Mouse (Mus musculus) kidney, postnatal 25 days (tissue): Measurements from ENCODE around the gene Sidt1.
A peak's percentile ranks its signal among the peaks of the same experiment; 100 is the strongest.

Experiments
- DNase-seq, 2 experiments: peaks; one replicate each; pipeline ENCODE4 v3.0.0; 2021; ENCODE audit warnings: mixed read lengths in 2 of 2

Sidt1 gene

DNA sequence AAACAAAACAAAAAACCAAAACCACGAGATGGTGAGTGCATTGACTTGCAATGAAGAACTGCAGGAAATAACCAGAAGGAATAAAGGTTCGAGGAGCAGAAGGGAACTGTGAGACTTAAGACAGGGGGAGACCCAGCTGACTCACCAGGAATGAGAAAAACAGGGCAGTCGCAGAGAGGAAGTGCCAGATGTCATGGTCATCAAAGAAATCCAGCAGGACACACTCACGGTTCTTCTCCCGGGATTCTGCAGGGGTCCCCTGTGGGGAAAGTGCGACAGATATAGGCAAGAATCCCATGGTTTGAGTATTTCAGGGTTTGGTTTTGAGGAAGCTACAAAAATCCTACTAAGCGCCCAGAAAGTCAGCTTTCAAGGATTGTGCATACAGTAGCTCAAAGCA is 89.7 kb downstream of the Sidt1 start:
- no peak for DNase-seq

DNA sequence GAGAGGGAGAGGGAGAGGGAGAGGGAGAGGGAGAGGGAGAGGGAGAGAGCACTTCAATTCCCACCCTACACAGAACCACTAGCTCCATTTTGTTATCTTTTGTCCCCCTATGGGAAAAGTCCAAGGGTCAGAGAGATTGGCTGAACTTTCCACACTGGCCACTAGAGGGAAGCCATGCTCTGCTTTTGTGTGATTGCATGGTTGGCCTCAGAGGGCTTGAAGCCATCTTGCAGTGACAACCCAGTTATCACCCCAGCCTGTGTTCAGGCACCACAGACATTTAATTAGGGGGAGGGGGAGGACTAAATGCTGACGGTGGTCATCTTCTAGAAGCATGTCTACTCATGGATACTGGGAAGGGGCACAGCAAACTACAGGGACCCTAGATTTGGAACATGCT is 90.4 kb downstream of the Sidt1 start:
- DNase-seq = peak; percentile 75 to 81

DNA sequence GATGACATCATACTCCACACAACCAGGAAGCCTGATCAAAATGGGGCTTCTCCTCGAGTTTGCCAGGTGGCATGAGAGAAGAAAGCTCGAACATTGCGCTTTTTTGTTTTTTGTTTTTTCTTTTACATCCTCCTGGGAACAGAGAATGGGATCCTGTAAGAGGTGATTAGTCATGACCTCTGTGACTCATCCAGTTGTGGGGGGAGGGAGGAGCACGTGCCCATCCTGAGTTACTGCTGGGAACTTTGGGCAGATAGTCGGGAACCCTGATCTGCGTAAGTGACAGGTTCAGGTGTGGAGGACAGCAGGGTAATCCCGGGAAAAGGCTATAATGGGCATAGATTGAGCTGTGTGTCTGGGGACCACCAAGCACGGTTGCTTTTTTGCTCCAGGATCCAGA is 92.6 kb downstream of the Sidt1 start:
- DNase-seq = no peak

DNA sequence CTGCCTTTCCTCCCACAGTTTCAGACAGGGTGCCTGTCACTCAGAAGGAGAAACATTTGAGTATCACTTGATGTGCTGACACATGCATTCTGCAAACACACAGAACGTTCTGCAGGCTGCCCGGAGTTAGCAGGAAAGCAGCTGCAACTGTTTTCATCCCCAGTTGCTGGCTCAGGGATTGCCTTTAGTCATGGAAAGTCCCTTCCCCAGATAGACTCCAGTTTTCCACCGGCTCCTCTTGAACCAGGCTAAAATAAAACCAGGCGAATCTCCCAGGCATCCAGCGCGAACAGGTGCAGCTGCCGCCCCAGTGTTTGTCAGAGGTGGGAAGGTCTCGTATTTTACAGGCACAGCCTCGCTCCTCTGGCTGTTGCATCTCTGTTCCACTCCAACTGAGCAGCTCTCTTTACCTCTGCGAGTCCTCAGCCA is 94.1 kb downstream of the Sidt1 start:
- DNase-seq = no peak

DNA sequence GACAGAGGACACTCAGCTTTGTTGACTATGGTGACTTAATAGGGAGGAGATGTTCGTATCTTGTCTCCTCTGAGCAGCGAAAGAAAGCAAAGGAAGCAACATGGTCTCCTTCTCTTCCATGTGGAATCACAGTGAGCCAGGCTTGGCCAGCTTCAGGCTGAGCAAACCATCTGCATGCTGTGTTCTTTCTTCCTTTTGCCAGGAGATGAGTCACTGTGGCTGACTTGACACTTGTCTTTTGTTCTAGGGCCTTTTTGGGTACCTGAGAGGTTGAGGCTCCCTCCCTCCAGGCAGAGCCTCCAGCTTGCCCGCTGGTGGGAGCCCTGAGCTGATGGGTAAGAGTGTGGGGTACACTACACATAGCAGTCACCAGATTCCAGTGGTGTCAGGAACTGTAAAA is 95.2 kb downstream of the Sidt1 start:
- no peak for DNase-seq

DNA sequence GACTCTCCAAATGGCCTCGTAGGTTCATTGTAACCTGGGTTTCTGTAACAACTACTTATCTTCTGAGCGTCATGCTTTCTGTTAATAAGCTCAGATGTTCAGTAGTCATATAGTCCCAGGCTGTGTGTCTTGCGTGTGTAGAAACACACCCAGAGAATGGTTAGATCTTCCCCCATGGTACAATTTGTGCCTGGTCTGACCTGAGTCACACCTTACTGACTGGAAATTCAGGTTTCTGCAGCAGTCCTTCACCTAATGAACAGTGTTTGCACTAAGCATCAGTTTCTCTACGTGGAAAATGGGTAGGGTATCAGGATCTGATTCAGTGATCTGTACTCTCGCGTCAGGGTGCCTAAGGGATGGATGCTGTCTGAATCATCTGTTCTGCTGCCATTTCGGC is 100.0 kb downstream of the Sidt1 start:
- DNase-seq = no peak

DNA sequence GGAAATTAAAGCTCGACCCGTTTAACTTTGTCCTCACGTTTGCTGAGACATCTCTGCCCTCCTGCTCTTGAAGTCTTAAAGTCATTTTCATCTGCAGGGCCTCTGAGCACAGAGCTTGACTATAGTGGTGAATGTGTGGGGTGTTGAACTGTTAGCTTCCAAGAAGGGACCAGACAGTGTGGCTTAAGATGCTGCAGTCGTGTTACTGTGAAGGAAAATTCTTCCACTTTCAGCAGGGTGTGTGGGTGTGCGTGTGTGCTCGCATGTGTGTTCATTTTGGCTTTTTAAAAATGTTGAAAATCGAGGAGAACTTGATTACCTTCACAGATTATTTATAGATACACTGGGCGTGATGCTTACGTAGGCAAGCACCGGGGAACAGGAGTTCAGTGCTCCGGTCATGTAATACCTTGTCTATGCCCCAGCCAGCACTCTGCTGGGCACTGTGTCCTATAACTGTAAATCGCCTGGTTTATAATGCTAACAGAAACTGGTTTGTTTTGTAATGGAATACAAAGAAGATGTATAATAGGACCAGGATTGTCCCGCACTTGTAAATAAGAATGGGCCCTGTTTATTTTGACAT is 106.2 kb downstream of the Sidt1 start:
- DNase-seq = no peak

DNA sequence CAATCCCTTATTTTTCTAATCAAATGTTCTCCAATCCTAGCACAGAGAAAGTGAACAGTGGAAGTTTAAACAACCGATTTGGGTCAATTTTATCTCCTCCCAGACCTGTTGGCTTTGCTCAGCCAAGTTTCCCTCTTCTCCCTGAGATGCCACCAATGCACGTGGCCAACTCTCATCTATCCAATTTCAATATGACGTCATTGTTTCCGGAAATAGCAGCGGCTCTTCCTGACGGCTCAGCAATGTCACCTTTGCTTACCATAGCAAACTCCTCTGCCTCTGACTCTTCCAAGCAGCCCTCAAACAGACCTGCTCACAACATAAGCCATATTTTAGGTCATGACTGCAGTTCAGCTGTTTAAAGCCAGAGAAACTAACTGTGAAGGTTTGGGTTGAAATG is 111.5 kb downstream of the Sidt1 start:
- DNase-seq = no peak

DNA sequence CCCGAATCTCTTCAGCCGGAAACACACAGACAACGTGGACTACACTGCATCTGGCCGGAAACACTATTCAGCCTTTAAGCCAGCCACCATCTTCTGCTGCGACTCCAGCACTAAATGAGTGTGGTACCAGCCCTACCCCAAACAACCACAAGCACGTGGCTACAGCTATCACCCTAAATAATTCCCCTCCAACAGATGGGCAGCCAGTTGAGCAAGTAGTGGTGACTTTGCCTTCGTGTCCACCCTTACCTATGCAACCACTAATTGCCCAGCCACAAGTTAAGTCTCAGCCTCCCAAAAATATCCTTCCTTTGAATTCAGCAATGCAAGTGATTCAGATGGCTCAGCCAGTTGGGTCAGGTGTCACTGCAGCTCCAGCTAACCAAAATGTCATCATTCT is 116.6 kb downstream of the Sidt1 start:
- no peak for DNase-seq

DNA sequence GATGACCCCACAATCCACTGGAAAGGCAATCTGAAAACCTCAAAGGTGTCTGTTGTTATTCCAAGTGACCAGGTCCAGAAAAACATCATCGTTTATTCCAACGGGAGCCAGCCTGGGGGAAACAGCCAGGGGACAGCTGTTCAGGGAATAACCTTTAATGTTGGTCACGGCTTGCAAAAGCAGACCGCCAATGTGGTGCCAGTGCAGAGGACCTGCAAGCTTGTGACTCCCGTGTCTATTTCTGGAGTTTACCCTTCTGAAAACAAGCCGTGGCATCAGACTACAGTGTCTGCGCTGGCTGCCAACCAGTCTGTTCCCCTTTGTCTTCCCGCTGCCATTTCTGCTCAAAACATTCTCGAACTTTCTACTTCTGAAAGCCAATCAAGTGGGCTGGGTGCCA is 117.5 kb downstream of the Sidt1 start:
- DNase-seq = no peak

DNA sequence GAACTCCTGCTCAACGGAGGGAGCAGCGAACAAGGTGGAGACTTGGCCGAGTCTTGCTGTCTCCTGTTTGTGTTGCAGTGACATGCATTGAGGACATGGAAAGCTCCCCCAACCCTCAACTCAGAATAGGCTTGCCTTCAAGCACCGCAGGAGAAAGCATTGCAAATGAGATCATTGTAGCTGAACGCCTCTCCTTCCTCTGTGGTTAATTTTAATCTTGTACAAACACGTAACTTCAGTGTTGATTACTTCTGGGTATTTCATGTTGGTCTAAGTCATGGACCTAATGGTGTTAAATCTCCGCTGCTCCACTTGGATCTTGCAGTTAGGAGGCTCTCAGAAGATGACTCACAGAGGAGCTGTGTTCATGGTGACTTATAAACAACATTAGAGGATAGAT is 120.3 kb downstream of the Sidt1 start:
- no peak for DNase-seq

DNA sequence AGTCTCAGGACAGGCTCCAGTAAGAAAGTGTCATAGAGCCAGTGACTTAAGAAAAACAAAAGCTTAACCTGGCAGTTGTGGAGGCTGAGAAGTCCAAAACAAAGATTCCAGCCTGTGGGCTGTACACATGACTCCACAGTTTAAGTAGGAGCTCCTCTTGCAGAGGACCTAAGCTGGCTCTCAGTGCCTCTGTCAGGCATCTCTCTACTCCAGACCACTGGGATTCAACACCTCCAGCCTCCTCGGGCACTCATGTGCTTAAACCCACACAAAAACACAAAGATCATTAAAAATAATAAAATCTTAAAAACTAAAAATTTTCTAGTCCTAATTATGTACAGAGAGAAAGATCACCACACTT is 122.0 kb downstream of the Sidt1 start:
- no peak for DNase-seq

DNA sequence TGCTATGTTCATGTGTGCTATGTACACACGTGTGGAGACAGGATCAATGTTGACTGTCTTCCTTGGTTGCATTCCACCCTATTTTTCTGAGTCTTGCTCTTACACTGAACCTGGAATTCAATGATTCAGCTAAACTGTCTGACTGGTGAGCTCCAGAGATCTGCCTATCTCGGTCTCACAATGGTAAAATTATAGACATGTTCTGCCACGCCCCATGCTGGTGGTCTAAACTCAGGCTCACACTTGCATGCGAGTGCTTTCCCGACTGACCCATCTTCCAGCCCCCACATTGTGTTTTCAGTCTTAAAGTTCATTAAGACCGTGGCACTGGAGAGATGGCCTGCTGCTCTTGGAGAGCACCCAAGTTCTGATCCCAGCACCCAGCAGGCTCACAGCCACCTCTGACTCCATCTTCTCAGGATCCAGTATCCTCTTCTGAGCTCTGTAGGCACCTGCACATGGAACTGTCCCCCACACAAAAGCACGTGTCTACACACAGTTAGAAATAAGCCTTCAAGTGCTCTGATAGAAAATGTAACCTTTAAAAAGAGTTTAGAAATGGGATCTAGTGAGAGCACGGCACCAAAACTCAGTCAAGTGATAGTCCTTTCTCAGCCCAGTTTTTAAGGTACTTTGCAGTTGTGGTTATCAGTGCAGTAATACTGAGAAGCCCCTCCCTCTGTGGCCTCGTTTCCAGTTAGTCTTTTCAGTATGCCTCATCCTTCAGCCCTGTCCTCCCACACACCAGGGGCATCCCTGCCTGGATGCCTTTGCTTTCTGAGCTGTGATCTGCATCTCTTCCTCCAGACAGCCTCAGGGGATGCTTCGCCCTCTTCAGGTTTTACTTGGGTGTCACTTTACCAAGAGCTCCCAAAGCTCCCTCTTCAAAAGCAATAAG is 122.6 kb downstream of the Sidt1 start:
- DNase-seq = no peak

DNA sequence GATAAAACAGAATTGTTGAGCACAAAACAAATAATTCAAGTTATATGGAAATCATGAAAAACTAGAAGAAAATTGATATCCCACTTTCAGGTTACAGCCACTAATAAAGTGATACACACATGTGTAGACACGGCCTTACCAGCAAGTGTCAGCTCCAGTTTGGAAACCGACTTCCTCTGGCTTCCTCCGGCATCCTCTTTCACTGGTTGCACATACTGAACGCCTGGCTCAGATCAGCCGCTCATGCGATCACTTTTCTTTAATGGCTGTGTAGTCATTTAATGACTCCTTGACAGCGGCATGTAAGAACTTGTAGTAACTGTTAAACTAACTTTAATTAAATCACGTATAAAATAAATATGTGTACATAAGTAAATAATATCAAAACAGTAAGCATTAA is 127.0 kb downstream of the Sidt1 start:
- DNase-seq = no peak

DNA sequence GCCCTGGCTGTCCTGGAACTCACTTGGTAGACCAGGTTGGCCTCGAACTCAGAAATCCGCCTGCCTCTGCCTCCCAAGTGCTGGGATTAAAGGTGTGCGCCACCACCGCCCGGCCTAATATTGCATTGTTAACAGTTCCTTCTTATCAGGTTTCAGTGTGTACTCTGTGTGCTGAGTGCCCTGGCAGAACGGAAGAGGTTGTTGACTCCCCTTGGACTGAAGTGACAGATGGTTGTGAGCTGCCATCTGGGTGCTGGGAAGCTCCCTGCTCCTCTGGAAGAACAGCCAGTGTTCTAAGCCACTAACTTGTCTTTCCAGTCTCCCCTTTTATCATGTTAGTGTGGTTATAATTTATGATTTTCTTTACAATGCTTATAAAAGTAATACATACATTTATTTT is 128.7 kb downstream of the Sidt1 start:
- no peak for DNase-seq

DNA sequence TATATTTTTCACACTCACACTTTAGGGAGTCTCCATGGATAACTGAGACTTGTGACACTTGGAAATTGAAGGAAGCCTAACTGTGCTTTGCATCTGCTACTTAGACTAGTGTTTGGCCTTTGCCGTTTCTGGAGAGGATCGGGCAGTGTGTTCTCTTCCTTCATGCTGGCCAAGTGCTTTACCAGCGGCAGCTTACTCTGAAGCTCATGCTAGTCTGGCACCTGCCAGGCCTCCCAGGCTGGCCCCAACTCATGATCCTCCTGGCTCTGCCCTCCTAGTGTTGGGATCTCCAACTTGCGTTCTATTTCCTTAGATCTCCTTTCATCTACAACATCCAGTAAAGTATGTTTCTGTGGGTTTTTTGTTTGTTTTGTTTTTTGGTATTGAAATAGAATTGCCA is 132.8 kb downstream of the Sidt1 start:
- DNase-seq = no peak

DNA sequence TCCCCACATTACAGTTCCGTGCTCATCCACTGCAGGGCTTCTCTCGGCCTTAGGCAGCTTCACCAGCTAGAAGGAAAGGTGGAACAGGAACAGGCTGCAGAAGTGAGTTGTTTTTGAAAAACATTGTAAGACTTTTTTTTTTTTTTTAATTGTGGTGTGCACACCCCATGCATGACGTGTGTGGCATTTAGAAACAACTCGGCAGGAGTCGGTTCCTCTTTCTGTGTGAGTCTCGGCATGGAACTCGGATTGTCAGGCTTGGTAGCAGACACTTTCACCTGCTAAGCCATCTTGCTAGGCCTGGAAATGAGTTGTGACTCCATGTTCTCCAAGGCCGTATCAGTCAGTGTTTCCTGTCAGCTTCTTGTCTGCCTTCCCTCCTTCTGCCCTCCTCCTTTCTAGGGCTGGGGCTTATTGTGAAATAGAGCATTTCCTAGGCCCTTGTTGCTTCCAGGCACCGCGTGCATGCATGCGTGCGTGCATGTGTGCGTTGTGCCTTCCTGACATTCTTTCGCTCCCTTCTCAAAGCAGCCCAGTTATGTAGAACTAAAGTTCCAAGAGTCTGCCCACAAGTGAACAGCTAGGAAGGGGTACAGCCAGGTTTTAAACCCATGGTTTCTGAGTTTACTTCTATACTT is 133.8 kb downstream of the Sidt1 start:
- no peak for DNase-seq

DNA sequence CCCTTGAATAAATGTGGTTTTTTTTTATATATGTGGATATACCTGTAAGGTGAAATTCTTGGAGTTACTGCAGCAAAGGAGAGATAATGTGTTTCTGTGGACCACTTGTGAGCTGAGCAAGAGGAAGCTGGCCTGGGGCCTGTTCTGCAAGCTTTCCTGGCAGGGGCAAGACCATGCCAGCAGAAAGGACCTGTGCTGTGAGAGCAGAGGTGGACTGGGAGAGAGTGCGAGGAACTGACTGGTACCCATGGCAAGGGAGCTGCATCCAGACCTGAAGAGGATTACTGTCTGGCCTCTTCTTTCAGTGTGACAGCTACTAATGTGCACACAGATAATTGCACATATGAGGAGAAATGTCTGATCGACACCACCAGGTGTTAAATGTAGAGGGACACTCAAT is 142.0 kb downstream of the Sidt1 start:
- no peak for DNase-seq
